Mouse (Mus musculus) neural tube, embryonic 10.5 days (tissue): ENCODE data around the gene Ptms.

Experiments used
- DNase-seq: peaks from one replicate; pipeline ENCODE4 v3.0.0-alpha.2; 2017; ENCODE audit warnings: low spot score; ENCODE audit errors: extremely low spot score

Gene Ptms

GRCm38 (mm10) chr6:124919695-124920317 lies at the start of gene Ptms:
Gene Ptms (minus strand): TSS chr6:124920103.
- peak; percentile 95 for DNase-seq

DNA sequence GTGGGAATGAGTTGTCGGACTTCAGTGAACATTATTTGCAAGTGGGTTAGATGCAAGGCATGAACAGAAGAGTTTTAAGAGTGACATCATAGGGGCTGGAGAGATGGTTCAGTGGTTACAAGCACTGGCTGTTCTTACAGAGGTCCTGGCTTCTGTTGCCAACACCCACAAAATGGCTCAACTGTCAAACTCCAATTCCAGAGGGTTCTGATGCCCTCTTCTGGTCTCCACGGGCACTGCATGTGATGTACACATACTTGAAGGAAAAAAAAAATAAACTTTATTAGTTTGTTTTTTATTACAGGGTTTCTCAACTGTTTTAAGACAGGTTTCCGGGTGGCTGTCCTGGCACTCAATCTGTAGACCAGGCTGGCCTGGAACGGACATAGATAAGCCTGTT lies 47.9 kb upstream of the Ptms start:
- DNase-seq = peak; percentile 53

DNA sequence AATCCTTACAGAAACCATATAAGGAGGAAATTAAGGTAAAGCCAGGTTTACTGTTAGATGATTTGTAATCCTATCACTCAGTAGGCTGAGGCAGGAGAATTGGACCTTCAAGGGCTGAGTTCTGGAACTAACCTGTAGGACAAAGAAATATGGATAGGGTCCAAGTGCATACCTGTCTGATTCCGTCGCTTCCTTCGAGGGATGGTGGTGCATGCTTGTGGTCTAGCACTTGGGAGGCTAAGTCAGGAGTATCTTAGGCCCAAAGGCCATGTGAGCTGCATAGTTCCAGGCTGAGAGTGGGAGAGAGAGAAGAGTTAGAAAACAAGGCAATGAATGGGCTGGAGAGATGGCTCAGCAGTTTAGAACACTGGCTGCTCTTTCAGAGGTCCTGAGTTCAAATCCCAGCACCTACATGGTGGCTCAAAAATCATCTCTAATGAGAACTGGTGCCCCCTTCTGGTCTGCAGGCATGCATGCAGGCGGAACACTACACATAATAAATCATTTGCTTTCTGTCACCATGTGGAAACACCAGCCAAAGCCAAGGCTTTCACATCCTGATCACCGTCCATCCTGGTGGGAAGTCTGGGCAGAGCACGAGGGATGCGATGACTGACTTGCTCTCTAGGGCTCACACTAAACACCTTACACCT lies 46.7 kb upstream of the Ptms start:
- peak; percentile 15 for DNase-seq

GRCm38 (mm10) chr6:124965747-124966146 lies 45.8 kb upstream of the Ptms start:
- DNase-seq = no peak

DNA sequence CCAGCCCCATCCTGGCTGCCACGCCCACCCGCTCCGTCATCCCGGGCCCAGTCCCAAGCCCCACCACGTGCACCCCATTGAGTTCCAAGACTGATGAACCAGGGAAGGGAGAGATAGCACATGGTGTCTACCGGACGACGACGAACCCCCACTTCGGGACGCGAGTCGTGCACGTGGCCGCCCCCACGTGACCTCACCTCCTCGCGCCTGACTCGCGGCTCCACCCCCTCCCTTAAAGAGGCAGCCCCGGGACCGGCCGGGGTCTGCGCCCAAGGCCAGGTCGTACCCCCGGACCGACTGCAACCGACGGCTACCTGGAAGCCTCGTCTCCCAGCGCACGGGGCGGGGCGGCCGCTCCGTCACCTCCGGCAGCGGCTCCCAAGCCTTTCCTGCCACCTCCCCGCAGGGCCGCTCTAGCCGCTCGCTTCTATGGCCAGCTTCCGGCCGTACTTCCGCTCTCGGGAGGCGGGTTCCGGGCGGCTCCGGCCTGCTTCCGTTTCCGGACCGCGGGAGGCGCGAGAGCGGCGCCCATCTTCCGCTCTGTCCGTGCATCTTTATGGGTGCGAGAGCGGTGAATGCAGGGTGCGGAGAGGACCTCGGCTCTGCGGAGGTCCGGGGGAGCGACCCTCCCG lies 45.3 kb upstream of the Ptms start, which contains the start of gene Cops7a:
Gene Cops7a (minus strand): TSS at position 451 of the 632 bp plus-strand sequence.
- peak; percentile 99 for DNase-seq

GRCm38 (mm10) chr6:124964638-124965037 lies 44.7 kb upstream of the Ptms start:
- DNase-seq = no peak

DNA sequence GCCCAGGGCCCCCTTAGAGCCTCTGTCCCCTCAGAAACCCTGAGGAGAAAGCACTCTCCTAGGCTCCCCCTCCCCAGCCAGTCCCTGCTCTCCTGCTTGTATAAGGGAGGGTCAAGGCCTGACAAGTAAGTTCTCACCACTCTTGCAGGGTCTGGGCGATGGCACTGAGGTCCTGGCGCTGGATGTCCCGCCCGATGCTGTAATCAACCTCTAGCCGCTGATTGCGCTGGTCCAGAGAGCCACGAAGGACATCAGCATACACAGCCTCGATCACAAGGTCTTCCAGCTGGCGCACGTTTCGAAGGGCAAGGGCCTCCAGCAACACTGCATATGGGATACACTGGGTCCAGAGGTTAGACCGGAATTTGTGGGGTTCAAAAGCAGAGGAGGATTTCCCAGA lies 41.1 kb upstream of the Ptms start:
- no peak for DNase-seq

GRCm38 (mm10) chr6:124959960-124960359 lies 40.1 kb upstream of the Ptms start:
- DNase-seq = no peak

DNA sequence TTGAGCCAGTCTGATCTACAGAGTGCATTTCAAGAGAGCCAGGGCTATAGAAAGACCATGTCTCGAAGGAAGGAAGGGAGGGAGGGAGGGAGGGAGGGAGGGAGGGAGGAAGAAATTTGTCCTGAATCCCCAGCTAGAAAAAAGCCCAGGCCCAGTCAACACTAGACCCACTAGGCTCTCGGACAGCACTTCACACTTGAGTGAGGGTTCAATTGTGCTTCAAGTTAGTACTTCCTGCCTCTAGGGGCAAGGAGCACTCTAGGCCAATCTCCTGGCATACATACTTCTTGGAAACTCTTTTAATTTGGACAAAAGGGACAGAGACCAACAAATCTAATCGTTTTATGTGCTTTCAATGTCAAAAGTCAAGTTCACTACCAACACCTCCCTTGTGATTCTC lies 38.2 kb upstream of the Ptms start:
- no peak for DNase-seq

DNA sequence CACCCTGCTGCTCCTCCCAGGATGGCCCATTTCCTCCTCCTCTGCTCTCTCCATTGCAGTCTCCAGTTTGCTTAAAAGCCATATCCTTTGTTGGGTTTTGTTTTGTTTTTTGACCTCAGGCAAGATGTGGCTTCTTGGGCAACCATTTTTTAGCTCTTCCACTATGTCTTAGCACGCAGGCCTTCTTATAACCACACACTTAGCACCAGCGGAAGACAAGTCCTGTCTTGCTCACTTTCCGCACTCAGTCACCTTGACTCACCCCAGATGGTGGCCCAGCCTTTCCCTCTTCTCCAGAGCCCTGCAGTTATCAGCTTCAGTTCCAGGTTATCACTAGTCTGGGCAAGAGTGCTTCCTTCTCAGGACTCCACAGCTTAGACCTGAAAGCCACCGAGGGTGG lies 35.3 kb upstream of the Ptms start:
- DNase-seq = no peak

DNA sequence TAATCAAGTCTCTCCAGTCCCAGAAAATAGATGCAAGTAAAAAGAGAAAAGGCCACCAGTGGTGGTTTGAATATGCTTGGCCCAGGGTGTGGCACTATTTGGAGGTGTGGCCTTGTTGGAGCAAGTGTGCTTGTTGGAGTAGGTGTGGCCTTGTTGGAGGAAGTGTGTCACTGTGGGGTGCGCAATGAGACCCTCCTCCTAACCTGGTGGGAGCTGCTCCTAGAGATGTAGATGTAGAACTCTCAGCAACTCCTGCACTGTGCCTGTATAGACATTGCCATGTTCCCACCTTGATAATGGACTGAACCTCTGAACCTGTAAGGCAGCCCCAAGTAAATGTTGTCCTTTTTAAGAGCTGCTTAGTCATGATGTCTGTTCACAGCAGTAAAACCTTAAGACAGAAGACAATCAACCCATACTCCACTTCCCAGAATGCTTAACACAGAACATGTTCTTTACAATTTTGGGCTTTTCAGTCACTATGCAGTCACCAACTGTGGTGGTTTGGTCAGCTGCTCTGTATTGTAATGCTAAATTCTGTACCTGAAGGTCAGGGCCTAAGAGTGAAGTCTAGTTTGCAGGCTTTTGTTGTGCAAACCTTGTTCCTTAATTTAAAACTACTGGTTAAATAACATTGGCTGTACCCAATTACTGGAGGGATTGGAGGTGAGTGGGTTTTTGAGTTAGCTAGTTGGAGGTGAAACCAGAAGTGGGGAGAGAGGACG lies 34.2 kb upstream of the Ptms start:
- DNase-seq = no peak

- DNase-seq = no peak
Measured at GRCm38 (mm10) chr6:124943526-124943925, 23.6 kb upstream of the Ptms start.

- DNase-seq = no peak
Measured at GRCm38 (mm10) chr6:124941679-124942078, 21.8 kb upstream of the Ptms start.

DNA sequence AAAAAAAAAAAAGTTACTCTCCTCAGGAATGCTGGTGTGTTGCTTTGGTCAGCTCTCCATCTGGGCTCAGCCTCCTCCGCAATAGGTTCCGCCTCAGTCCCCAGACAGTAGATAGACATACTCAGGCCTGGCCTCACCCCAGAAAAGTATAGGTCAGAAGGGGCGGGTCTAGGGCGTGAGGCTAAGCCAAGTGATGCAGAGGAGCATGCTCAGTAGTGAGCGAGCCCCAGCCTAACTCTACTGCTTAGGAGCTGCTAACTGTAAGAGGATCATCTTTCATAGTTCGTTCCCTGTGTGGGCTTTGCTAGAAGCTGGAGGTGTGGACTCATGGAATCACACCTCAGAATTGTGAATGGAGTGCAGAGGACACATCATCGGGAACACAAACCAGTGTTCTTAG lies 18.7 kb upstream of the Ptms start:
- no peak for DNase-seq

DNA sequence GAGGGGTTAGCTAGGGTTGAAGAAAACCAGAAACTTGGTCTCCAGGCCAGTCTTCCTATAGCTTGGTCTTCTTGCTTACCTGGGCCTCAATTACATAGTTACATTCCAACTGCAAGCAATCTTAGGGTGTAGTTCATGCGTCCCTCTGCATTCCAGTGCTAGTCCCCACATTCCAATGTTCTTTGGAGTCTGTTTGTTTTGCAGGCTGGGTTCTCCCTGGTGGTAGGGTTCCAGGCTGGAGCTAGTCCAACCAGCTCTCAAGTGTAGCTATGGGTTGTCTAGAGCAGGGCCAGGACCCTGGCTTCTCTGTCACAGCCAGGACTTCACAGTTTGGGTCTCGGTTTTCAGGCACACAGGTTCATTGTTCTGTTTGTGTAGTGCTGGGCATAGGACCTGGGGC lies 17.6 kb upstream of the Ptms start:
- DNase-seq = no peak

GRCm38 (mm10) chr6:124936681-124937080 lies 16.8 kb upstream of the Ptms start:
- no peak for DNase-seq

DNA sequence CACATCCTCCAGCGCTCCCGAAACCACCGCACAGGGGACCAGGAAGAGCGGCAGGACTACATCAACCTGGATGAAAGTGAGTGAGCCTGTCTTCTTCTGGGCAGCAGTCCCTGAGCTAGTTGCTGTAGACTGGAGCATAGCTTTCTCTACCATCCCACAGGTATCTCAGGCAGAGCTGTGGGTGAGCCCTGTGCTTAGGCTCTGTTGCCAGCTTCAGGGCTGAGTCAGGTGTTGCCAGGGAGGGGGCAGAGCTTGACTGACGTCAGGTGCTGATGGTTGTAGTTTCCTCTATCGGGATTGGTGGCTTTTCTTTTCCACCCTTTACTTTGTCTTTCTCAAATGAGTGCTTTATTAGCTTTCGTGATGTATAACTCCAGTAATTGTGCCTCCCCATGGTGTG lies 14.8 kb upstream of the Ptms start:
- DNase-seq = no peak

GRCm38 (mm10) chr6:124933127-124933526 lies 13.2 kb upstream of the Ptms start:
- no peak for DNase-seq

DNA sequence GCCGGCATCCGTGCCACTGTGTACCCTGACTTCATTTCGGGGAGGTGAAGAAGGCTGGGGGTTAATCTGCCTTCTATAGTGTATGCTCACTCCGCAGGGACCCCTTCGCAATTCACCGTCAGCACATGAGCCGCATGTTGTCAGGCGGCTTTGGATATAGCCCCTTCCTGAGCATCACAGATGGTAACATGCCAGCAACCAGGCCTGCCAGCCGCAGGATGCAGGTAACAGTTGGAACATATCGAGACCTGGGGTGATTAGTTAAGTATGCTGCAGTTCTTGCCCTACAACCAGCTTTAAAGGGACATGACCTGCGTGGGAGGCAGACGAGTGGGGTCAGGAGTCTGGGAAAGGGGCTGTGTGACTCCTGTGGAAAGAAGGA lies 12.4 kb upstream of the Ptms start:
- no peak for DNase-seq

GRCm38 (mm10) chr6:124931525-124932313 lies 11.8 kb upstream of the Ptms start:
- no peak for DNase-seq

- DNase-seq = peak; percentile 99
Measured at GRCm38 (mm10) chr6:124930754-124931524, 11.0 kb upstream of the Ptms start, which contains the start of gene Mlf2. Gene Mlf2 (plus strand): TSS chr6:124931386.
